Mouse (Mus musculus): Measurements from ENCODE around the gene Grb14.

The Grb14 gene

DNA sequence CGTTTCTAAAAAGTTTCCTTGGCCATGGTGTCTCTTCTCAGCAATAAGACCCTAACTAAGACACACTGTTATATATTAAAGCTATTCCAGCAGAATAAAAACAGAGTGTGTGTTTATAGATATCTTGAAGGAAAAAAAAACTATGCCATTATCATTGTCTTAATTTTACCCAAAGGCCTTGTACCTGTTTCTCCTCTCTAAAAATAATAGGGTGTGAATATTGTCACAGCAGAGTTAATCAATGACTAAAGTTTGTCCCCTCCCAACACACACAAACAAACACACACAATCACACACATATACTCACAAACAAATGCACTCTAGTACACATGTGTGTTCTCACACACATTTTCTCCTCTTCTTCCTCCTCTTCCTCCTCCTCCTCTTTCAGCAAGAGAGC, at the start of gene Grb14:
TSS of gene Grb14 (minus strand) at position 101 of the 400 bp plus-strand sequence.
- no peak for DNase-seq (ENCODE audit: low spot score in 2 of 2)

DNA sequence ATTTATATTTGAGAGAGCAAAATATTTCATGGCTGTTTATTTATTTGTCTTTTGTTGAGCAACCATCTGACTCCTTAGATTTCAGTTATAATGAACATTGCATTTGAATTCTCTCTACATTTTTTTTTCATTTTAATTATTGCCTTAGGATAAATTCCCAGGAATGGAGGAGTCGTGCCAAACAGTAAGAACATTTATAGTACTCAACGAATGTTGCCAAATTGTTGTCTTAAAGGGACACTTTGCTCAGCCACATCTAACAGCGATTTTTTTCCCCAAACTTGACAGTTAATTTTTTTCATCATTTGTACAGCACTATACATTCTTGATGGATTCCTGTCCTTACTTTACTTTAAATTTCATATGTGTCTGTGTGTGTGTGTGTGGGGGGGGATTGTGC, 47.4 kb upstream of the Grb14 start:
- DNase-seq (ENCODE audit: low spot score in 2 of 2): no peak

DNA sequence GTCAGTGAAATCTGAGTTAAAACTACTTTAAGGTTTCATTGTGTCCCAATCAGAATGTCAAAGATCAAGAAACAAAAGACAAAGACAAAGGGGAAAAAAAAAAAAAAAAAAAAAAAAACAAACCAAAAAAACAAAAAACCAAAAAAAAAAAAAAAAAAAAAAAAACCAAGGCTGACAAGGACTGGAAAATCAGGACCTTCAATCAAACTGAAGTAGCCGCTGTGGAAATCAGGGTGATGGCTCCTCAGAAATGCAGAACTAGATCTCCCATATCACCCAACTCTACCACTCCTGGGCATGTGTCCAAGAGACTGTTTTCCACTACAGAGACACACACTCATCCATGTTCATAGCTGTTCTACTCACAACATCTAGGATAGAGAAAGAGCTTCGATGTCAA, 29.0 kb upstream of the Grb14 start:
- no peak for DNase-seq (ENCODE audit: low spot score in 2 of 2)

DNA sequence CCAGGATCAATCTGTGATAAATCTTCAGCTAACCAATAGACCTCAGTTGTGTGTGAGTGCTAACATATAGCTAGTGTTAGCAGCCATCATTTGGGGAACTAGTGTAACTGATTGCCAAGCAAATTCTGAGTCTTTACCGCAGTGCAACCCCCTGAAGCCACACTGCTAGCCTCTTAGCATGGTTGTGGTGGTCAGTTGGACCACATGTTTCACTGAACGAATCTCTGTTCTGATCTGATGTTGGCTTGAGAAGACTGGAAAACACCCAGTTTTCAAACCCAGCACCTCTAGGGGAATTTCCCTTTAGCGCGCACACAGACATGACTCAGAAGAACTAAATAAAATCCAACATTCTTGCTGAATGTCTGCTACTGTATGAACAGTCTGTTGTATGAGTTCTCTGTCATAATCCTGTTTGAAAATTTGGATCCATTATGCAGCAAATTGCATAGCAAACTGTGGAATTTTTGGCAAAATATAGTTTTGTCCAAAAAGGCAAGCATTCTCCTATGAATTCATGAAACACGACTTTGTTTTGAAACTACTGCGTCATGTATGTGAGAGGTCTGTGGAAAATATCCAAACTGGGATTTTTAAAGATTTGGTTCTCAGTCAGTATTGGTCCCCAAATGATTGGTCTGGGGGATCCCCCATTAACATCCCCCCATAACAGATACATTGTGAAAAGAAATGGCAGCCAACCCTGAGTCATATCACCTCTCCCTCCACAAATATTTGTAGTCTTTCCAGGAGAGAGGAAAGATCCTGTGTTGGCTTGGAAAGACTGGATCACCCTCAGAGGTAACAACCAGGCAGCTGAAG, 27.6 kb upstream of the Grb14 start:
- DNase-seq (ENCODE audit: low spot score in 2 of 2): no peak

DNA sequence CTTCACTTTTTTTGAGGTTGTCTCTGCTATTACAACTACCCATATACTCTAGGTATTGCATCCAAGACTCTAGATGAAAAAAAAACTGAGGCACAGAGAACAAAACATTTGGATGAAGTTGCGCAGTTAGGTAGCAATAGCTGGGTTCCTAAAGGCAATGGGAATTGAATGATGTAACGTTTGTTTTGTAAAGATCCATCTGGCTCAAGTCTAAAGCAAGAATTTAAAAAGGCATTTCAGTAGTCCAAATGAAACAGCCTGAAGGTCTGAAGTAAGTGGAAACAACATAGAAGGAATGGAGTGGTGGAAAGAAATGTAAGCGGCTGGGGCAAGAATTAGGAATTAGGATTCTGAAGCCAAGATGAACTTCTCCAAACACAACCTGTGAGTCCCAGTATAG, 26.0 kb upstream of the Grb14 start:
- DNase-seq (ENCODE audit: low spot score in 2 of 2): no peak

DNA sequence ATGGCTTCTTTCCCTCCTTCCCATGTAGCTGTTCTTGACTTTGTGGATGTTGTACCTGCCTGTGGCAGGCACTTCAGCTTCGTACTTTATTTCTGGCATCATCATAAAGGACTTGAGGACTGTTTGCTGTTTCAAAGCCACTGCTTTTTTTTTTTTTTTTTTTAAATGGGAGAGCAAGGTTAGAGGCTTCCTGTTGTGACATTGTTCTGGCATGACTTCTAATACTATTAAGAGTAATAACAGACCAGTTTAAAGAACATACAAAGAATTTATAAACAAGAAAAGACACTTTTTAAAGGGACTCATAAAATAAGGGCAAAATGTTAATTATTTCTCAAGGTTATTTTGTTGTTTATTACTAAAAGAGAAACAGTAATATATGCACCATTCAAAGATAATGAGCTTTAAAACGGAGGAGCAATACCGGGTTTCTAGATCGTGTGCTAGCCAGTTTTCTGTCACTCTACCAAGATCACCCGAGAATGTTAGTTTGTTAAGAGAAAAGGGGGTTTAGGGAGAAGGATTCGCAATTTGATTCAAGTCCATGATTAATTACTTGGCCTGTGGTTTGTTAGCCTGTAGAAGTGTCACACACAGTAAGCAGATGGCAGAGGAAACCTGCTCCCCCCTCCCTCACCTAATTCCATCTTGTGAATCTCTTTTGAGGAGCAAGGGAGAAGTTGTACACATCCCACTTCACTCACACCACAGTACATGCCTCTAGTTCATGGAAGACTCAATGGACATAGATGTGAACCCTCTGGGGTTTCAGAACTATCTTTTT, 23.6 kb upstream of the Grb14 start:
- no peak for DNase-seq (ENCODE audit: low spot score in 2 of 2)

DNA sequence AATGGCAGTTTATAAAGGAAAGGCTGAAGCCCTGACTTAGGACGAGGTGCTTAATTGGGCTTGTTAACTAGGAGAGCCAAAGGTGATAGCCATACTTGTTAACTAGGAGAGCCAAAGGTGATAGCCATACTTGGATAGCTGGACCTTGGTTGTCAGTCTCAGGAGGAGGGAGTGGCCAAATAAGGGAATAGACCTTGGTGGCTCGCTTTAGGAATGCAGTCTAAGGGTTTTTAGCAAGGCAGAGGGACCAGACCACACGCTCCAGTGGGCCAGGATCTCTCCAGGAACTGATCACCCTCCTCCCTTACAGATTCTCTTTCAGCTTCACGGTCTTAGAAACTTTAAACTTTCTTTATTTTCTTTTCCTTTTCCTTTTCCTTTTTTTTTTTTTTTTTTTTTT, 13.4 kb upstream of the Grb14 start:
- no peak for DNase-seq (ENCODE audit: low spot score in 2 of 2)

DNA sequence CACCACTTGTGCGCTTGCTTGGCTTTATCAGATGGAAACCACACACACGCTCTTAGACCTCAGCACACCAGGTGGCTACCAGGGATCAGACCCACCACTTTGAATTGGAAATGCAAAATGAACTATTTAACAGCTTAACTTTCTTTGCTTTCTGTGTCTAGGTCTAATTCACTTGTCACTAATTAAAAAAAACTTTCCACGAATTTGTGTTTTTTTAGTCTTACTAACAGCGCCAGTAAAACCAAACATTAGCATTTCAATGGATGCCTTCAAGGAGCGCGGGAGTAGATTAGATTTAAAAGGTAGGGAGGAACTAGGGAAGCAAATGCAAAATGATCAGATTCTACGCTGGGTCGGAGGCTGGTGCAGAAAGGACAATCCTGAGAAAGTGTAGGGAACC, 12.8 kb upstream of the Grb14 start:
- DNase-seq (ENCODE audit: low spot score in 2 of 2): no peak

DNA sequence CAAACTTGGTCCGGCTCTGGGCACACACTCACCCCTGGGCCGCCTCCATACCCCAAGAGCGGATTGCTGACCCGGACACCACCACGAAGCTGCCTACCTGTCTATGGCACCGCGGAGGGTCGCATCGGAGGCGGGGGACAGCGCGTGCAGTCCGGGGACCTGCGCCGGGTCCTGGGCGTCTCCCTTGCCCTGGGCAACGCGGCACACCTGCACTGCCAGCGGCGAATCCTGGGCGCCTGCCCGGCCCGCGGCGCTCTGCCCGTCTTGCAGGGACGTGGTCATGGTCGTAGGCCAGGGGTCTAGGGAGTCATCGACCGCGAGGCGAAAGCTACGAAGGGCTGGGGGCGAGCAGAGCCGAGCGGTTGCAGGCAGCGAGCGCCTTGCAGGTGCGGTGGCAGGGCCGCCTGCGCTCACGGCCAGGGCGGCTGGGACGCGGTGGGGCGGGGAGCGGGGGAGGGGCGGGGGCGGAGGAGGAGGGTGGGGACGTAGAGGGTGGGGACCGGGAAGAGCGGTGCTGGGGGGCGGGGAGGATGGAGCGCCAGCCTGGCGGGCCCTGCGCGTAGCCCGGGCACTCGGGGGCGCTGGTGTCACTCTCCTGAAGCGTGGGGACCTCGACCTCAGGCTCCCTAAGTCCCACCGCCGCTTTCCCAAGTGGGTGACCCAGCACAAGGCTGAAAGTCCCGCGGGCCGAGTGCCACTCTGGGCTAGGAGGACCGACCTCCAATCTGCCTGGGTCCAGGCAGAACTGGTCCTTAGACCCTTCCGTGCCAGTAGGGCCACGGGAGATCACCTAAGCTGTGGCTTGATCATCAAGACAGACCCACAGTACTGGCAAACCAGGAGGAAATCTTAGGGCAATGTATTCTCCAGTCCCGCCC, 2.2 kb downstream of the Grb14 start:
- DNase-seq (ENCODE audit: low spot score in 2 of 2): peak; percentile 8 to 41

DNA sequence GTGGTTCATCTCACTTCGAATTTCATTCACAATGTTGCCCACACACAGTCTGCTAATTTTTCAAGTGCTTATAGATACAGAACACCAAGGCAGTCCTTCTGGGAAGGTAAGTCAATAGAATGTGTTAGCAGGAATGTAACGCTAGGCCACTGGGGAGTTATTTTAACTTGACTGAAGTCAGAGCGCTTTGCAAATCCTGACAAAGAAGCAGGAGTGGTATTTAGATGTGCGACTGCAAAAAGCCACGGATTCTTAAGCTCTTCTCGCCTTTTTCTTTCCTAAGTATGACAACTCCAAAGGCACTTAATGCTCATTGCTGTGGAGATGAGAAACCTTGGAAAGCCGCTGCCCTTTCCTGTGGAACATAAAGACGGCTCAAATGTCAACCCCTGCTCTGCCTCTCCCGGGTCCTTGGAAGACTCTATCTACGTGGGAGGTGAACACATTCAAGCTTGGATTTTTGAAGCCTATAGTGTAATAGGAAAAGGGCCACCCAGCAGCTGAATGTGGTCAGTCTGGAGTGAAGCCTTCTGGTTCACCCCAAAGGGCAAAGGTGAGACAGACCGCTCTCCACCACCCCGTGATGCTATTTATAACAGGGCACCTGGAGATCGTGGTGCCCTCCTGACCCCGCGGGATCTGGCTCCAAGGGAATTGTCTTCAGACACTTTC, 3.0 kb downstream of the Grb14 start:
- no peak for DNase-seq (ENCODE audit: low spot score in 2 of 2)

DNA sequence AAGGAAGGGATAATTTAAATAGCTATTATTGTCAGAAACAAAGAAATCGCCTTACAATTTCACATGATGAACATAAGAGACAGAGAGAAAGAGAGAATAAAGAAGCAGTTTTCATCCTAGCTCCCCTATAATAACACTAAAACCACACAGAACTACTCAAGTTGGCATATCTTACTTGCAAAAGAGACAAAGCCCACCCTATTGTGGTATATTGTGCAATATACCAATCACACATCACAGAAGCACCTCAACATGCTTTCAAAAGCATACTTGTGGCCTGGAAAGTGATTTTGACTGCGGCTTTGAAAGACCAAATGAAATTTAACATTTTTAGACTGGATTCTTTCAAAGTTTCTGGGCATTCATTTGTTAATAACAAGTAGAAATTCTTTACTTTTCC, 7.4 kb downstream of the Grb14 start:
- DNase-seq (ENCODE audit: low spot score in 2 of 2): no peak

DNA sequence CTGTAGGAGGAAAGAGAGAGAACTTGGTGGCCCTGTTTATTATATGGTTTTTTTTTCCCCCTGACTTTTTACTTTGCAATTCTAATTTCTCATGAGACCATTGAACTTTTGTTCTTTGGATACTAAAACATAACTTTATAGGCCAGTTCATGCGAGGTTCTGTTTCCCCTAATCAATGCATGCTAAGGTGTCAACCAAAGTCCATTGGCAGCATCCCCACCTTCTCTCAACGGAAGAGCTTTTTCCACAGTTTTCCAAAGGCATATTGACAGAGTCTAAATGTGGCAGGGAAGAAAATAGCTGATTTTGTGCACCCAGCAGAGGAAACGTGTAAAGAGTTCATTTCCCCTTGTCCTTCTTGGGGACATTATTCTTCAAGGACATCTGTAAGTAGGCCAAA, 10.2 kb downstream of the Grb14 start:
- no peak for DNase-seq (ENCODE audit: low spot score in 2 of 2)

DNA sequence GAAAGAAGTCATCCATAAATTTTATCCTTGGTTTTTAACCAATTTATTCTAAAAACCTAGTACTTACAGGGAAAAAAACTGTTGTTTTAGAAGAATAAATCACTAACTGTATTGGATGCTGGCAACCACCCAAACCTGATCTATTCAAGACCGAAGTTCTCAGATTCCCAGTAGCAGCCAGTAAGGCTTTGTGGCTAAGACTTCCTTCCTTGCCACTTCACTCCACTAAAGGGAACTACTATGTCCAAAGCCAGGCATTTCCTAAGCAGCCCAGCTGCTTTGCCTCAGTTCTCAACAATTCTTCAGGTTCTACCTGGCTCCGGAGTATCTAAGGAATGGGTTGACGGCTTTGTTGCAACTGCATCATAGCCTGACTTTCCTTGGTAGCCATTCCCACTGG, 14.7 kb downstream of the Grb14 start:
- no peak for DNase-seq (ENCODE audit: low spot score in 2 of 2)

DNA sequence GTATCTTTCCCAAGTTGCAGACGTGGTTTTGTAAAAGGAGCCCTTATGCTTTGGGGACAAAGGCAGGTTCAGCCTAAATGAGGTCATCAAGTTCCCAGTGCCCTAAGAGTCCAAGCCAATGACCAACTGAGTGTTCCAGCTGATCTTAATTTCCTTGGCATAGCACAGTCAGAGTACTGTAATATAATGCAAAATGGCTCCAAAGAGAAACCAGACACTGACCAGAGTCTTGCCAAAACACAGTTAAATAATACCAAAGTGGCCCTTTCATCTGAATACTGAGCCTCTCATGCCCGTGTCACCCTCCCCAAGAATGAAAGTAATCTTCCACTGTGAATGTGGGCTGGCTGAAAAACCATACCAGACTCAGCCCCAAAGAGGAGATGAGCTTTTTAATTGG, 17.4 kb downstream of the Grb14 start:
- no peak for DNase-seq (ENCODE audit: low spot score in 2 of 2)

DNA sequence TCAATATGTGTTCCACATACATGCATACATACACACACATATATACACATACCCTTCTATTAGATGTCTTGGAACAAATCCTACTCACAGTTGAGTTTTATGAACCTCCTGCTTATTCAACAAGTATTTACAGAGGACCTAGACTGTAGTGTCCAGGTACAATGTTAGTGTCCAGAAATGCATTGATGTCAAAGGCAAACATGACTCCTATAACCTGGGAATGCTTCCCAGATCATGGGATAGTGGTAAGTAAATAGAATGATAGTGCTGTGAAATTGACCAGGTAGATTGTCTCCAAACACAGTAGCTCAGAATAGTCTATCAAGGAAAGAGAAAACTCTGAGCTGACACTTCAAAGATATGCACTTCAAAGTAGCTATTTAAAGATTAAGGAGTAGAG, 19.7 kb downstream of the Grb14 start:
- DNase-seq (ENCODE audit: low spot score in 2 of 2): no peak

DNA sequence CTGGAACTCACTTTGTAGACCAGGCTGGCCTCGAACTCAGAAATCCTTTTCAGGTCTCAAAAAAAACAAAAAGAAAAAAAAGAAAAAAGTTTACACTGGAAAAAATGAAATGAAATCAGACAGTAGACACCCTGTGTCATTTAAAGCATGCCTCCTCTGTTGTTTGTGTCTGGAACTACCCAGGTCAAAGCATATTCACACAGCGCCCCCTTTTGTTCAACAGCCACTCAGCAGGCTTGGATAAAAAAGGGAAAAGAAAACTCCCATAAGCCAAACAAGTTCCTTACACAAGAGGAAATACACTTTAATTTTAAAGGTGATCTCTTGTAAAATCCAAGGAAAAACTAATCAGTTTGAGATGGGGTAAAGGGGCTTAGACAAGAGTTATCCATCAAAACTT, 21.4 kb downstream of the Grb14 start:
- DNase-seq (ENCODE audit: low spot score in 2 of 2): no peak

DNA sequence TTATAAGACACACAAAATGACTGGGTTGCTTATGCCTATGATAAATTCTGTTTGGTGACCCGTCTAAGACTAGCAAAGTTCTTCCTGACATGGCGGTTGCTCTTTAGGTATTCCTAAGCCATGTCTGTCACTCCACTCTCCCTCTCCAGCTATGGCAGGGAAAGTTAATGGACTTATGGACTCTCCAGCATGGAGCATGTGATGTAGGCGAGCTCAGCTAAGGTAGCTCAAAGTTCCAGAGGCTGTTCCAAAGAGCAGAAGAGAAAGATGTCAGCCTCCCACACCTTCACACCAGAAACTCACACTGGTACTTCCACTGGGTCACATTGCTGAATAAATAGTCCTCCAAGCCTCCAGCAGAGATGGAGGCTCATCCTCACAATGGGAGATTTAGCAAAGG, 22.2 kb downstream of the Grb14 start:
- no peak for DNase-seq (ENCODE audit: low spot score in 2 of 2)

DNA sequence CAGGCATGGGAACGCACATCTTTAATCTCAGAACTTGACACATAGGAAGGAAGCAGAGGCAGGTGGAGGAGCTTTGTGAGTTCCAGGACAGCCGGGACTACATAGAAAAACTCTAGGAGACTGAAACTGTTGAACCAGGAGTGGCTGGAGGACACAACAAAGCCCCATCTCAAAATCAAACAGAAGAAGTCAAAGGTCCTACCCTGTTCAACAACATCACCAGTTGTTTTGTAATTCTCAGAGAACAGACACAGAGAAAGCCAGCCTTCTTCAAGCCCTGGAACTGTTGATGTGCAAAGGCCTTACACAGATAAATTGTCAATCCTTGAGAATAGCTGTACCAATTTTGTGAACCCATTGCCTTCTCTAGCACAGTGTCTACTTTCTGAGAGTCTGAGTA, 29.7 kb downstream of the Grb14 start:
- no peak for DNase-seq (ENCODE audit: low spot score in 2 of 2)

DNA sequence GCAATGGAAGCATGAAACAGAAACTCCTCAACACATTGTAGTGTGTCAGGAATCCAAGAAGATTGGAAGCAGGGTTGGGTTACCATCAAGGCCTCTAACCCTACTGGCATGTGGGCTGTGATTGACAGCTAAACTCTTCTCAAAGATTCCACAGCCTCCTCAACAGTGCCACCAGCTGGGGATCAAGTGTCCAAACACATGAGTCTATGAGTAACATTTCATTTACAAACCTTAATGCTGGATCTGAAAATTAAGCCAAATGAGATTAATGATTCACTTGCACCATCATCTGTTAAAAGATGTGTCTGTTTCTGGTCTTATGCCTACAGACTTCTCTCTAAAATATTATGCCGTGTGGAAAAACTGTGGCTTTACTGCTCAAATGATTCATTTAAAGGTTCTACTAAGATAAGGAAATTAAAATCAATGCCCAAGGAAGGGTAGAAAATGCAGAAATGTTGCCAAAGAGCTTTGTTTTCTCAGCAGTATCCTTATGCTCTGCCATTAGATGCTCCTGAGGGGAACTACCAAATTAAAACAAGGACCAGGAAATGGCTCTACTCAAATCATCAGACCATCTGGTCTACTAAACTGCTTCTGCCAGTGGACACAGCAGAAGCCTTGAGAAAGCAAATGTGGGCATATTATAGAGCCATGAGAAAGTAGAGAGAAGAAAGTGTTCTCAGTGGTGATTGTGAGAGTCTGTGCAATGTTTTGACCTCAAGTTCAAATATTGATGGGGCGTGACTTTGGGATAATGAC, 35.2 kb downstream of the Grb14 start:
- no peak for DNase-seq (ENCODE audit: low spot score in 2 of 2)

DNA sequence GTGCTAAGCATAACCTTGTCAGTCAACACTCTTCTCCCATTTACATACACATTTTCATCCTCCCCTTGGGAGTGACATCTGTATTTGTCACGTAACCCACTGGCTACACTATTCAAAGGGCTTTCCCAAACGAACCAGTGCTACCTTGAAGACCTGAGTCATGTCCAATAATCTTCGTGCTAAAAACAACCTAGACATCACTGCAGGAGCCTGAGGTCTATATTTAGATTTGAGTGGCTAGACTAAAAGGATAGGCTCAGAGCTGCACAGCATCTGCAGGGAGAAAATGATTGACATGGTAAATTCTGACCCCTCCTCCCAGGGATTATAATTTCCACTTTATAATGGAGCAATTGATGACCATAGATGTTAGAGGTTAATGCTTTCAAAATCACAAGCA, 37.0 kb downstream of the Grb14 start:
- no peak for DNase-seq (ENCODE audit: low spot score in 2 of 2)

DNA sequence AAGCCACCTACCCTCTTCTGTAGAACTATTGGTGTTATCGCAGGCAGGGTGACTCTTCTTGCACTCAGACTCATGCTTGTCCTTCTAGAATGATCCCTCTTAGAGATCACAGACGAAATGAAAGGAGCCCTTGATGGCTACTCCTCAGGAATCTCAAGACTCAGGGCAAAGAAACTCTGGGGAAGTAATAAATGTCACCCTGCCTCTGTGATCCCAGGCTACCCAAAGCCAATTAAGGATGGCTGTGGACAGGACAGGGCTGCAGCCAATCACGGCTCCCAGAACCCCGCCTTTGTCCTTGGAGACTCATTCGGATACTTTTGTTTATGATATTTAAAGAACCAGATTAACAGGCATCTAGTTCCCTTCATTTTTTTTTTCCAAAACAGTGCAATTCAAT, 49.2 kb downstream of the Grb14 start:
- DNase-seq (ENCODE audit: low spot score in 2 of 2): no peak
